Mouse (Mus musculus) right cerebral cortex, postnatal 36 days (tissue): ENCODE results near the gene Meis3.

Experiments
- DNase-seq, 2 experiments: peaks; one replicate each; pipeline ENCODE4 v3.0.0; 2022; ENCODE audit warnings: low spot score in 2 of 2, mixed read lengths in 1 of 2

The Meis3 gene

DNA sequence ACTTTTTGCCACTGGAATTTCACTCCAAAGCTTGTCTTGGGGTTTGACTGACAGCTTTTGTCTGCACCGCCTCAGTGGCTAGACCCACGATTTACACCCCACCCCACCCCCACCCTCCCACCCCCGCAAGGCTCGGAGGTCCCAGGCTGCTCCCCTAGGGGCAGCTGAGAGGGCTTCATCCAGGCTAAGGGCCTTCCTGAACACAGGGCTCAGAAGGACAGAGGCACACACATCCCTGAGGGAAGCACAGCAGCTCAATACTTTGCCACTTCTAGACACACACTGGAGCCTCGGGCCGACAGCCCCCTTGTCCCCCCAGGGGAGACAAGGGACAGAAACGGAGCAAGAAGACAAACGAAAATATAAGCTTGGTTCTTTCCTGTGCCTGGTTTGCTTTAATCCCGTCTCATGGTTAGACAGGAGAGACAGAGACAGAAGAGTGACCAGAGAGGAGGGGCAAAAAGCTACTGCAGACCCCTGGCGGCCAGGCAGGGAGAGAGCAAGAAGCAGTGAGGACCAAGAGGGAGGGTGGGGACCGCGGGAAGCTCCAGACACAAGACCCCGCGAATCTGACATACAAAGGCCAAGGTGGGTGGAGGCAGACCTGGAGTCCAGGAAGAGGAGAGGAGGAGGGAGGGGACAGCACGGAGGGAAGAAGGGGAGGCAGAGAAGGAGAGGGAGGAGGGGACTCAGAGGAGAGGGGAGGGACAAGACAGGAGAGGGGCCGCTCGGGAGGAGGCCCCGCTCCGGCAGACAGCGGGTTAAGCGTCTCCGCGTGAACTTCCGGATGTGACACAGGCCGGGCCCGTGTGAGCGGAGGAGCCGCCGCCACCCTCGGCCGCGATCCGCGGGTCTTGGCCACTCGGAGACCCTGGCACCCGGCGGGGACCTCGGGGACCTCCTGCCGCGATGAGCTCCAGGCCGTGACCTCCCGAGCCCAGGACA lies at the start of gene Meis3:
TSS of gene Meis3 (plus strand) at position 494 of the 945 bp plus-strand sequence.
- DNase-seq: peak in 1 of 2 experiments; percentile 36

- DNase-seq: no peak
Measured at GRCm38 (mm10) chr7:16125829-16126228, 49.1 kb upstream of the Meis3 start.

GRCm38 (mm10) chr7:16128344-16128743 lies 46.5 kb upstream of the Meis3 start:
- DNase-seq: no peak

- DNase-seq: no peak
Measured at GRCm38 (mm10) chr7:16128899-16129298, 46.0 kb upstream of the Meis3 start.

GRCm38 (mm10) chr7:16129421-16129845 lies 45.5 kb upstream of the Meis3 start, which contains the start of gene Slc8a2:
Gene Slc8a2 (plus strand): TSS chr7:16129826.
- DNase-seq: peak; percentile 90 to 92

- DNase-seq: no peak
Measured at GRCm38 (mm10) chr7:16129846-16130691, 44.8 kb upstream of the Meis3 start.

GRCm38 (mm10) chr7:16130956-16131634 lies 43.8 kb upstream of the Meis3 start:
- DNase-seq: no peak

- no peak for DNase-seq
Measured at GRCm38 (mm10) chr7:16132161-16132581, 42.7 kb upstream of the Meis3 start.

GRCm38 (mm10) chr7:16132926-16133325 lies 42.0 kb upstream of the Meis3 start:
- DNase-seq: no peak

- no peak for DNase-seq
Measured at GRCm38 (mm10) chr7:16133691-16134090, 41.2 kb upstream of the Meis3 start.

GRCm38 (mm10) chr7:16134951-16135392 lies 39.9 kb upstream of the Meis3 start:
- no peak for DNase-seq

- DNase-seq: peak; percentile 68 to 72
Measured at GRCm38 (mm10) chr7:16146489-16147410, 28.1 kb upstream of the Meis3 start.

- DNase-seq: no peak
Measured at GRCm38 (mm10) chr7:16147643-16148042, 27.2 kb upstream of the Meis3 start.

GRCm38 (mm10) chr7:16149241-16149640 lies 25.6 kb upstream of the Meis3 start:
- peak; percentile 89 to 92 for DNase-seq

DNA sequence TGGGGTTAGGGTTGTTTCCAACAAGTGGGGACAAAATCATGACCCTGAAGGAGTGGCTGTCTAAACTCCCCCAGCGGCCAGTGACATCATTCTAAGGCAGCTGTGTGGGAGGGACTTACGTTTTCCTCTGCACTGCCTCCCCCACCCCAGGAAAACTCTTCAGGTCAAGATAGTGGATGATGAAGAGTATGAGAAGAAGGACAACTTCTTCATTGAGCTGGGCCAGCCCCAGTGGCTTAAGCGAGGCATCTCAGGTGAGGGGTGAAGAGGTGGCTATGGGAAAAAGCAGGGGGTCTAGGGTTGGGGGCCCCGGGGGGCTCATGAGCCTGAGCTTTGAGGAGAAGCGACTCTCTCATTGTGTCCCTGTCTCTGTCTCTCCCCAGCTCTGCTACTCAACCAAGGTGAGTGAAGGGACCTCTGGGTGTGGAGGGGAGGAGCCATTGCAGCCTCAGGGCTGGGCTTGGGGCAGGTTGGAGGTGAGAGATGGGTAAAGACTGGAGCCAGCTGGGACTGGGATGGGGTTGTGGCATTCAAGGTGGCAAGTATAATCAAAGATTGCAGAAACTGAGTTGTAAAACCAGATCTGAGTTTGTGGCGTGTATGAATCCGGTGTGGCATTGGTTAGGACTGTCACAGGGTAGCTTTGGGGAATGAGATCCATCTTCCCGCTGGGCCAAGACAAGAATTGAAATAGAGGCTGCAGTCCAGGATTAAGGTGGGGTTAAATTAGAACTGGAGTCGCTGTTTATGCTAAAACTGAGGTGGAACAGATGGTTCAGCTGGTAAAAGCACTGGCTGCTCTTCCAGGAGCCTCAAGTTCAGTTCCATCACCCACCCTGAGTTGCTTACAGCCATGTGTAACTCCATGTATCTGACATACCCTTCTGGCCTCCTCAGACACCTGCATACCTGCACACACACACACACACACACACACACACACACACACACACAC lies 24.4 kb upstream of the Meis3 start:
- no peak for DNase-seq

DNA sequence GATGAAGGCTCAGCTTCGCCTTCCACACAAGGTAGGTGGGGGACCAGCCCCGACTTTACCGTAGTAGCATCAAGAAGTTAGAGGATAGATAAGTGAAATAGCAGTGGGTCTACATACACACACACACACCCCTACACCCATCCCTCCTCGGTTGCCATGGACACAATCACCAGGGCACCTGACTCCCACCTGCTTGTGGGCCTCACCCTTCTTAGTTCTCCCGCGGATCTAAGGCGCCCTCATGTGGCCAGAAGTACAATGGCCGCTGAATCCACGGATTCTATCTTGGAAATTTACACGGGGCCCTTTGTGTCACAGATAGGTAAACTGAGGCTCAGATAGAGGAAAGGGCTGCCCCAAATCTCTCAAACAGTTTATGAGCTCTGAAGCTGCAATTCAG lies 21.4 kb upstream of the Meis3 start:
- no peak for DNase-seq

DNA sequence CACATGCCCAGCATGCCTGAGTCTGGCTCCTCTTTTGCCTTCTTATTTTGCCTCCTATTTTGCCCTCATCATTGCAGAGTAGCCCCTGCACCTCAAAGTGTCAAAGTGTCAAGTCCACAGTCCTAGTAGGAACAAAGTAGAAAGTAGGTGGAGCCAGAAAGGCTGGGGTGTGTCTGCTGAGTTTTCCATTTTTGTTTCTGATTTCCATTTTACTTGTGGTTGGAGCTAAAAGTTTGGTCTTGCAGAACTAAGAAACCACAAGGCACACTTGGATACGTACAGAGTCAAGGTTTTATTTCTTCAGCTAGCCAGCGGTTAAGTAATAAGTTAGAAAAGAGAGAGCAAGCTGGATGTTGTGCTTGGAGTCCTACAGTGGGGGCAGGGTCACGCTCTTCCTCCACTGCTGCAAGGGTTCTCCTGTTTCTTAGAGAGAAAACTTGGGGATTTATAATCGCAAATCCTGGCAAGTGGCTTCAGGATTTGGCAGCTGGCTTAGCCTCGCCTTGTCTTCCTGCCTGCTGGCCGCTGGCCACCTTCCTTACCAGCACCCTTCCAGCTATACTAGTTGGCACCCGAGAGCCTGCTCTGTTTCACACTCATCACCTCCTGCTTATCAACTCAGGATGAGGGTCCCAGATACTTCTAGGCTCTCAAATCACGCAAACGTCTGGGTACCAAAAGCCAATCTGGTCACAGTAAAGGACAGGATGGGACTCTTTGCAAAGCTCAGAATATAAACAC lies 19.6 kb upstream of the Meis3 start:
- no peak for DNase-seq

GRCm38 (mm10) chr7:16156105-16156714 lies 18.7 kb upstream of the Meis3 start:
- no peak for DNase-seq
